Mouse (Mus musculus) left cerebral cortex, adult 9 months (tissue): ENCODE data around the gene Glmn.
A peak's percentile ranks its signal among the peaks of the same experiment; 100 is the strongest.

Experiments used
- DNase-seq, 2 experiments: peaks; one replicate each; pipeline ENCODE4 v3.0.0; 2022; ENCODE audit warnings: low spot score in 2 of 2

The Glmn gene

GRCm38 (mm10) chr5:107597301-107598077 is at the start of gene Glmn, which contains the start of gene Rpap2:
TSS of gene Glmn (minus strand) at chr5:107597888.
TSS of gene Rpap2 (plus strand) at chr5:107597373.
- DNase-seq, result peak; percentile 50 to 84

GRCm38 (mm10) chr5:107645935-107646334 is 48.2 kb upstream of the Glmn start:
- DNase-seq, result no peak

- DNase-seq, result no peak
Measured at GRCm38 (mm10) chr5:107644595-107644994, 46.9 kb upstream of the Glmn start.

- DNase-seq, result no peak
Measured at GRCm38 (mm10) chr5:107638366-107638765, 40.7 kb upstream of the Glmn start.

- no peak for DNase-seq
Measured at GRCm38 (mm10) chr5:107637106-107637505, 39.4 kb upstream of the Glmn start.

GRCm38 (mm10) chr5:107633651-107634050 is 36.0 kb upstream of the Glmn start:
- DNase-seq, result no peak

- no peak for DNase-seq
Measured at GRCm38 (mm10) chr5:107621327-107621726, 23.6 kb upstream of the Glmn start.

- no peak for DNase-seq
Measured at GRCm38 (mm10) chr5:107617986-107618385, 20.3 kb upstream of the Glmn start.

GRCm38 (mm10) chr5:107611224-107611623 is 13.5 kb upstream of the Glmn start:
- DNase-seq, result peak in 1 of 2 experiments; percentile 77

- no peak for DNase-seq
Measured at GRCm38 (mm10) chr5:107598380-107598779, 692 bp upstream of the Glmn start.

GRCm38 (mm10) chr5:107569148-107569547 is 28.5 kb downstream of the Glmn start:
- DNase-seq, result no peak

- no peak for DNase-seq
Measured at GRCm38 (mm10) chr5:107556969-107557368, 40.7 kb downstream of the Glmn start.

GRCm38 (mm10) chr5:107554336-107554735 is 43.4 kb downstream of the Glmn start:
- DNase-seq, result no peak

- DNase-seq, result no peak
Measured at GRCm38 (mm10) chr5:107548444-107548843, 49.2 kb downstream of the Glmn start.

GRCm38 (mm10) chr5:107547955-107548354 is 49.7 kb downstream of the Glmn start:
- no peak for DNase-seq

- no peak for DNase-seq
Measured at GRCm38 (mm10) chr5:107545927-107546326, 51.8 kb downstream of the Glmn start.

- DNase-seq, result no peak
Measured at GRCm38 (mm10) chr5:107541696-107542095, 56.0 kb downstream of the Glmn start.

GRCm38 (mm10) chr5:107534581-107534980 is 63.1 kb downstream of the Glmn start, which contains the start of gene 1700028K03Rik:
TSS of gene 1700028K03Rik (plus strand) at chr5:107534709.
- no peak for DNase-seq

GRCm38 (mm10) chr5:107533590-107533989 is 64.1 kb downstream of the Glmn start:
- no peak for DNase-seq

GRCm38 (mm10) chr5:107528856-107529255 is 68.8 kb downstream of the Glmn start:
- DNase-seq, result no peak

- DNase-seq, result peak in 1 of 2 experiments; percentile 56
Measured at GRCm38 (mm10) chr5:107524281-107524680, 73.4 kb downstream of the Glmn start.

GRCm38 (mm10) chr5:107521897-107522296 is 75.8 kb downstream of the Glmn start:
- DNase-seq, result peak; percentile 58 to 72

- DNase-seq, result no peak
Measured at GRCm38 (mm10) chr5:107521386-107521785, 76.3 kb downstream of the Glmn start.
